Mouse (Mus musculus) liver, embryonic 16.5 days (tissue): Measurements from ENCODE around the gene Scaper. TPM values are rescaled to one million over a fixed set of nuclear protein-coding genes. Genes with fewer than 3 reads are reported as not detected.

Experiments
- ATAC-seq: fragments of 200-750 bp; cut with Nextera tagmentation; 2 replicates; pipeline ENCODE4 v1.8.0; 2017; ENCODE audit warnings: low read depth, mild to moderate bottlenecking, moderate number of reproducible peaks, moderate library complexity
- H3K27ac ChIP-seq: fragments of 300-500 bp; sonication (generic); 2 replicates; pipeline ENCODE4 v1.5.1; 2014; ENCODE audit warnings: mild to moderate bottlenecking, low read length
- H3K27me3 ChIP-seq: fragments of 300-500 bp; sonication (generic); 2 replicates; pipeline ENCODE4 v1.6.1; 2014; ENCODE audit warnings: low read depth, low read length, mixed read lengths; ENCODE audit not compliant: control insufficient read depth, insufficient read depth
- H3K36me3 ChIP-seq: fragments of 300-500 bp; sonication (generic); 2 replicates; pipeline ENCODE4 v1.6.1; 2014; ENCODE audit warnings: mild to moderate bottlenecking; ENCODE audit not compliant: control insufficient read depth, insufficient read depth
- H3K4me1 ChIP-seq: fragments of 300-500 bp; sonication (generic); 2 replicates; pipeline ENCODE4 v1.6.1; 2014; ENCODE audit warnings: low read depth, low read length, mixed read lengths; ENCODE audit not compliant: control insufficient read depth
- H3K4me2 ChIP-seq: fragments of 300-500 bp; sonication (generic); 2 replicates; pipeline ENCODE4 v1.6.1; 2014; ENCODE audit warnings: low read depth, low read length, mixed read lengths
- H3K4me3 ChIP-seq: fragments of 300-500 bp; sonication (generic); 2 replicates; pipeline ENCODE4 v1.5.1; 2014; ENCODE audit warnings: low read depth, mild to moderate bottlenecking, low read length
- H3K9ac ChIP-seq: fragments of 300-500 bp; sonication (generic); 2 replicates; pipeline ENCODE4 v1.6.1; 2014; ENCODE audit warnings: low read depth, low read length
- H3K9me3 ChIP-seq: fragments of 300-500 bp; sonication (generic); replicated peaks from 2 replicates; pipeline ENCODE4 v1.6.1; 2016; ENCODE audit warnings: low read length; ENCODE audit not compliant: control insufficient read depth
- WGBS: fragments of 180-500 bp; shearing (Covaris S2); extraction: QIAGEN DNeasy Blood & Tissue Kit; methylation state at CpG from one replicate; pipeline ENCODE4 v1.1.7; 2014; ENCODE audit not compliant: insufficient replicate concordance; 5-methylcytosine and 5-hydroxymethylcytosine counted together
- polyA plus RNA-seq: library from polyadenylated mRNA; unstranded; fragments of >200 nt; fragmentation: Nextera tagmentation; extraction: Ambion mirVana; gene quantifications from 2 replicates; pipeline ENCODE4 v1.2.1, GENCODE M21; 2015

Scaper gene
- polyA plus RNA-seq, 1 experiment from 2014 or later, result 1.8 TPM

DNA sequence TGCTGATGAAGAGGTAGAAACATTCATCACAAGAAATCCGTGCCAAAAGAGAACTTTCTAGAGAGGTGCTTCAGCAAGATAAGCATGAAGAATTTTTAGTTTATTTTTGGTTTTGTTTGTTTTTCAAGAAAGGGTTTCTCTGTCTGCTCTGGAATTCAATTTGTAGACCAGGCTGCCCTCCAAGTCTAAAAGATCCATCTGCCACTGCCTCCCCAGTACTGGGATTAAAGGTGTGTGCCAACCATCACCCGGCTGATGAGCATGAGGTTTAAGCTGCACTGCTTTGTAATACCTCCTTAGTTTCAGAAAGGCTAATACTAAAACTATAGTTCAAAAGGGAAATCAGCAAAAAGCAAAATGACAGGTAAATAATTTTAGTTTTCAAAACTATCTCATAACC lies 35.0 kb downstream of the Scaper start:
- H3K4me1 ChIP-seq, result no peaks in the 10 kb centered on the region

GRCm38 (mm10) chr9:55901588-55901987 lies 36.3 kb downstream of the Scaper start:
- Histone ChIP-seq H3K27me3 (no peaks in the 10 kb centered on the region), H3K27ac (no peak overlapping the region), H3K9ac (no peak overlapping the region), H3K4me3 (no peak overlapping the region), H3K36me3 (no peaks in the 10 kb centered on the region), H3K9me3 (no peaks in the 10 kb centered on the region), H3K4me1 (no peaks in the 10 kb centered on the region), H3K4me2 (no peak overlapping the region)
- WGBS, result 38% methylated on average over 3 of the region's 3 CpGs
- peak; percentile 43; the same call in 1 of the 2 replicates for ATAC-seq

More for the DNA sequence above, 35.0 kb downstream of the Scaper start:
- no peak overlapping the region for H3K4me3 ChIP-seq
- H3K27me3 ChIP-seq, result no peaks in the 10 kb centered on the region
- H3K4me2 ChIP-seq, result no peak overlapping the region
- WGBS, result 68% methylated on average over 2 of the region's 2 CpGs
- no peak for ATAC-seq
- no peak overlapping the region for H3K9ac ChIP-seq
- H3K27ac ChIP-seq, result no peak overlapping the region
- H3K9me3 ChIP-seq, result no peaks in the 10 kb centered on the region
- H3K36me3 ChIP-seq, result no peaks in the 10 kb centered on the region

- Histone ChIP-seq H3K27me3 (no peaks in the 10 kb centered on the region), H3K4me1 (no peaks in the 10 kb centered on the region), H3K4me2 (no peak overlapping the region), H3K36me3 (no peaks in the 10 kb centered on the region), H3K9me3 (no peaks in the 10 kb centered on the region), H3K27ac (no peak overlapping the region), H3K4me3 (no peak overlapping the region), H3K9ac (no peak overlapping the region)
- ATAC-seq, result no peak
- WGBS, result 50% methylated on average over 3 of the region's 4 CpGs
These were observed 37.4 kb downstream of the Scaper start for GRCm38 (mm10) chr9:55900531-55900930.

GRCm38 (mm10) chr9:55878066-55878465 lies 59.9 kb downstream of the Scaper start:
- Histone ChIP-seq H3K9ac (no peak overlapping the region), H3K4me3 (no peak overlapping the region), H3K9me3 (no peaks in the 10 kb centered on the region), H3K36me3 (no peaks in the 10 kb centered on the region), H3K27ac (no peak overlapping the region), H3K4me2 (no peak overlapping the region), H3K27me3 (no peaks in the 10 kb centered on the region), H3K4me1 (no peaks in the 10 kb centered on the region)
- no peak for ATAC-seq
- WGBS, result 72% methylated on average over 1 of the region's 1 CpGs

DNA sequence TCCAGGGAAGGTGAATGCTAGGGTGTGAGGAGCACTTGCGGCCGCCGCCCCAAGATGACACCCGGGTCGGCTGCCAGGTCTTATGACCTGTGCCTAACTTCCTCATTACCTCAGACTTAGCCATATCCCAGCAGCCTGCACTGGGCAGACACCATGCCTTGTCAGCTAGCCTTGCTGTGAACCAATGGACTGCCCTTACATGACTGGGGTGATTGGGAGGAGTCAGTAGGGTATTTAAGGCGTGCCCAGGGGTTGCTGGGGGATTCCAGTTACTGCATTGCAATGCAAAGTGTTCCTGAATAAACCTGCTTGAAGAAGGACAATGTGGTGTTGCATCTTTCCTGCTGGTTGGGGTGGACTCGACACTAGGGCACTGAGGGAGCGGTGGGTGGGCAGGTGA lies 148.5 kb downstream of the Scaper start:
- H3K27me3 ChIP-seq, result no peaks in the 10 kb centered on the region
- no peak overlapping the region for H3K9ac ChIP-seq
- H3K4me1 ChIP-seq, result no peaks in the 10 kb centered on the region
- no peak overlapping the region for H3K4me3 ChIP-seq
- no peaks in the 10 kb centered on the region for H3K9me3 ChIP-seq
- WGBS, result 65% methylated on average over 8 of the region's 8 CpGs
- no peak overlapping the region for H3K4me2 ChIP-seq
- ATAC-seq, result no peak
- no peaks in the 10 kb centered on the region for H3K36me3 ChIP-seq
- no peak overlapping the region for H3K27ac ChIP-seq

GRCm38 (mm10) chr9:55712016-55712415 lies 225.9 kb downstream of the Scaper start:
- H3K4me3 ChIP-seq, result no peak overlapping the region
- H3K4me2 ChIP-seq, result no peak overlapping the region
- no peak overlapping the region for H3K27ac ChIP-seq
- H3K36me3 ChIP-seq, result no peaks in the 10 kb centered on the region
- no peaks in the 10 kb centered on the region for H3K9me3 ChIP-seq
- 56% methylated on average over 4 of the region's 4 CpGs for WGBS
- H3K9ac ChIP-seq, result no peak overlapping the region
- no peak for ATAC-seq
- no peaks in the 10 kb centered on the region for H3K4me1 ChIP-seq
- H3K27me3 ChIP-seq, result no peaks in the 10 kb centered on the region

GRCm38 (mm10) chr9:55710553-55710952 lies 227.4 kb downstream of the Scaper start:
- 58% methylated on average over 5 of the region's 5 CpGs for WGBS
- Histone ChIP-seq H3K9me3 (no peaks in the 10 kb centered on the region), H3K27me3 (no peaks in the 10 kb centered on the region)

DNA sequence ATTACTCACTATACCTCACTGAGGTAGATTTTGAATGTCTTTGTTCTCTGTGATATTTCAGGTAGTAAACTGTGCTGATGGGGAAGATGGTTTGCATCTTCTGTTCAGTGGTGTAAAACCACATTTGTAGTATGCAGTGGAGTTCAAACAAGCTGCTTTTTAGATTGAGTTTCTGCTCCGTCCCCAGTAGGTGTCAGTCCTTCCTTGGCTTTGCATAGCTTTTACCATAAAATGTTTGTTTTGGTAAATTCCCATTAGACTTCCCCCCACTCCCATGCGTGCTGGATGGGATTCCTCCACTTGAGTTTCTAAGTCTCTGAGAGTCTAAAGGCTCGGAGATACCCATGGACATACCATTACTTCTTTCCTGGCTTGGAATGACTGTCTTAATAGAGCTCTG lies 231.3 kb downstream of the Scaper start:
- H3K9ac ChIP-seq, result no peak overlapping the region
- 57% methylated on average over 3 of the region's 3 CpGs for WGBS
- H3K4me2 ChIP-seq, result no peak overlapping the region
- no peaks in the 10 kb centered on the region for H3K9me3 ChIP-seq
- H3K27me3 ChIP-seq, result no peaks in the 10 kb centered on the region
- no peaks in the 10 kb centered on the region for H3K36me3 ChIP-seq
- H3K27ac ChIP-seq, result no peak overlapping the region
- ATAC-seq, result no peak
- no peaks in the 10 kb centered on the region for H3K4me1 ChIP-seq
- H3K4me3 ChIP-seq, result no peak overlapping the region

More at GRCm38 (mm10) chr9:55710553-55710952, 227.4 kb downstream of the Scaper start:
- no peaks in the 10 kb centered on the region for H3K36me3 ChIP-seq
- H3K9ac ChIP-seq, result no peak overlapping the region
- no peak overlapping the region for H3K4me3 ChIP-seq
- no peak overlapping the region for H3K4me2 ChIP-seq
- H3K4me1 ChIP-seq, result no peaks in the 10 kb centered on the region
- ATAC-seq, result no peak
- no peak overlapping the region for H3K27ac ChIP-seq

DNA sequence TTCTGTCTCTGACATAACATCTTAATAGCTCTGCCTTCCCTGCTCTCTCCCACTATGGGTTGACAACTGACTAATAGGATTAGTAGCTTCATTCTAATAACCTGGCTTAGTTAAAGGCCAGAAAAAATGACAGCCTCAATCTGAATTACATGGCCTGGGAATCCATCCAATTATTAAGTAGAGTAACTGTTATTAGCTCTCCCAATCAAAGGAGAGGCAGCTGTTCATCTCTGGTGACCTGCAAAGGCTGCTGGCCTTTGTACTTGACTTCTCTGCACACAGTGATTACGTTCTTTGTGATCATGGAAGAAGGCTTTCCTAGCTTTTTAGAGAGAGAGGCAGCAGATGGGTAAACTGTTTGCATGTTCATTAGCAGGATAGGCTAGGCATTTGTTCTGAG lies 242.6 kb downstream of the Scaper start:
- Histone ChIP-seq H3K9me3 (no peaks in the 10 kb centered on the region), H3K9ac (no peak overlapping the region), H3K27ac (no peak overlapping the region), H3K4me3 (no peak overlapping the region), H3K4me1 (no peaks in the 10 kb centered on the region), H3K4me2 (no peak overlapping the region), H3K36me3 (no peaks in the 10 kb centered on the region), H3K27me3 (no peaks in the 10 kb centered on the region)
- 46% methylated on average over 1 of the region's 1 CpGs for WGBS
- no peak for ATAC-seq

DNA sequence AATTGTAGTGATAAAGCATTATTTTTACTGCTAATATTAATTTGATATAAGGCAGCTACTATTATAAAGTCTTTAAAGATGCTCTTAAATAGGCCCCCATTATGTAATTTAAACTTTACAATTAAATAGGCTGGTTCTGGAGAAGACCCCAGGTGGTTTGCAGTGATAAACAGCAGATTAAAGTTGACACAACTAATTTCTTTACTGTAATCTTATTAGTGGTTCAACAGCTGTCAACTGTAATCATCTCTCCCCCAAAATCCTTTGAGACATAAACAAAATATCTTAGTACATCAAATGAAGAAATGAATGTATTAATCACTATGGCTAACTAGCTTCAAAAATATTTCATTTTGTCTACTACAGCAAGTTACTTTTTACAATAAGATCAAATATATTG lies 260.8 kb downstream of the Scaper start:
- Histone ChIP-seq H3K27ac (no peak overlapping the region), H3K9me3 (no peaks in the 10 kb centered on the region), H3K36me3 (no peaks in the 10 kb centered on the region), H3K4me2 (no peak overlapping the region), H3K4me1 (no peaks in the 10 kb centered on the region), H3K27me3 (no peaks in the 10 kb centered on the region), H3K4me3 (no peak overlapping the region), H3K9ac (no peak overlapping the region)
- ATAC-seq, result no peak
